Mouse (Mus musculus) brain, embryonic 14.5 days (tissue): ENCODE results near the gene Psmd7.

Experiments used
- CTCF ChIP-seq: fragments of 200-500 bp; IDR thresholded peaks from 2 replicates; pipeline ENCODE4 v1.5.1; 2012; ENCODE audit warnings: inconsistent platforms, mild to moderate bottlenecking, moderate library complexity, borderline replicate concordance; ENCODE audit not compliant: insufficient read depth, insufficient read length; ENCODE audit errors: extremely low read depth
- POLR2A ChIP-seq: fragments of 200-500 bp; IDR thresholded peaks from 2 replicates; pipeline ENCODE4 v1.6.1; 2012; ENCODE audit warnings: mild to moderate bottlenecking, inconsistent platforms, borderline replicate concordance; ENCODE audit not compliant: poor library complexity, insufficient read depth, insufficient read length, severe bottlenecking; ENCODE audit errors: extremely low read depth

GRCm38 (mm10) chr8:107621136-107621535, 32.9 kb upstream of the Psmd7 start:
- TF ChIP-seq CTCF, result no peak
- TF ChIP-seq POLR2A, result no peak
